Mouse (Mus musculus): ENCODE data around the gene Lck. TPM values are rescaled to one million over a fixed set of nuclear protein-coding genes. Genes with fewer than 3 reads are reported as not detected.
"Not testable (repeated sequence)": the region's sequence is repeated elsewhere in the genome, so short reads cannot be mapped to it uniquely, and the experiment has no call there.

Lck gene
- polyA plus RNA-seq, 1 experiment from 2014 or later = 11.4 TPM

DNA sequence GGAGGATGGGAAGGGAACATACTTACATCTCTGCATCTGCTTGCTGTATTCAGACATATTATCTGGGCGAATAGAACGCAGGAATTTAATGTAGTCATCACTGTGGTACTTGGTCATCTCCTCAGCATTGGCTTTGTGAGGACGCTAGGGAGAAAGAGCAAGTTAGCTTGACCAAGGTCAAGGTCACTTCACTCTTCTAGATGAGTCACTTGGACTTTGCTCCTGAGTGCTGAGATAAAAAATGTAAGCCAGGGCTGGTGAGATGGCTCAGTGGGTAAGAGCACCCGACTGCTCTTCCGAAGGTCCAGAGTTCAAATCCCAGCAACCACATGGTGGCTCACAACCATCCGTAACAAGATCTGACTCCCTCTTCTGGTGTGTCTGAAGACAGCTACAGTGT, 44.5 kb downstream of the Lck start:
- not testable (repeated sequence) for H3K9ac ChIP-seq (ENCODE audit: low read depth, low read length); H3K9me3 ChIP-seq (ENCODE audit: control insufficient read depth, low read length); H3K4me3 ChIP-seq (ENCODE audit: low read length); H3K4me2 ChIP-seq (replicated peaks; ENCODE audit: low read depth, low read length); ATAC-seq (ENCODE audit: low FRiP score, low TSS enrichment); H3K4me1 ChIP-seq (ENCODE audit: control insufficient read depth, insufficient read depth, low read length); H3K27ac ChIP-seq (ENCODE audit: low read depth, low read length); H3K27me3 ChIP-seq (ENCODE audit: control insufficient read depth, insufficient read depth, low read length)
- WGBS = 97% methylated on average over 5 of the region's 6 CpGs
- H3K36me3 ChIP-seq (ENCODE audit: control insufficient read depth, insufficient read depth, low read length) = peaks cover 82% of the 10 kb centered on the region

DNA sequence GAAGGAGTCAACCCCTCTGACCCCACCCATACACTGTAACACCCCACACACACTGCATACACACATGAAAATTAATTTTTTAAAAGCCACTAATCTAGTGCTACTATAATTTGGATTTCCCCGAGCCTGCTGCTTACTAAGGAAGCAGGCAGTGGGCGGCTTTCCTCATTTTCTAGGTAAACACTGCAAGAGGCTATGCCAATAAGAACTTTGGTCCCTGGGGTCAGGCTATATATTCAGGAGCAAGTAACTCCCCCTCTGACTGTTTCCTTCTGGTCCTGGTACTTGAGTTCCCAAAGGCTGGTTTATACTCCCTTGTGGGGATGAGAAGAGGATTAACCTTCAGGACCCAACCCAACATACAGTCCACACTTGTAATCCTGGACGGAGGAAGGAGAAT, 47.6 kb downstream of the Lck start:
- peaks cover 87% of the 10 kb centered on the region for H3K36me3 ChIP-seq (ENCODE audit: control insufficient read depth, insufficient read depth, low read length)
- 52% methylated on average over 3 of the region's 3 CpGs for WGBS
- ATAC-seq (ENCODE audit: low FRiP score, low TSS enrichment) = no peak
- H3K4me2 ChIP-seq (replicated peaks; ENCODE audit: low read depth, low read length) = no peak overlapping the region
- H3K4me3 ChIP-seq (ENCODE audit: low read length) = no peak overlapping the region
- H3K9ac ChIP-seq (ENCODE audit: low read depth, low read length) = no peak overlapping the region
- H3K9me3 ChIP-seq (ENCODE audit: control insufficient read depth, low read length) = no peaks in the 10 kb centered on the region
- H3K27ac ChIP-seq (ENCODE audit: low read depth, low read length) = no peak overlapping the region
- H3K4me1 ChIP-seq (ENCODE audit: control insufficient read depth, insufficient read depth, low read length) = no peaks in the 10 kb centered on the region
- H3K27me3 ChIP-seq (ENCODE audit: control insufficient read depth, insufficient read depth, low read length) = no peaks in the 10 kb centered on the region

DNA sequence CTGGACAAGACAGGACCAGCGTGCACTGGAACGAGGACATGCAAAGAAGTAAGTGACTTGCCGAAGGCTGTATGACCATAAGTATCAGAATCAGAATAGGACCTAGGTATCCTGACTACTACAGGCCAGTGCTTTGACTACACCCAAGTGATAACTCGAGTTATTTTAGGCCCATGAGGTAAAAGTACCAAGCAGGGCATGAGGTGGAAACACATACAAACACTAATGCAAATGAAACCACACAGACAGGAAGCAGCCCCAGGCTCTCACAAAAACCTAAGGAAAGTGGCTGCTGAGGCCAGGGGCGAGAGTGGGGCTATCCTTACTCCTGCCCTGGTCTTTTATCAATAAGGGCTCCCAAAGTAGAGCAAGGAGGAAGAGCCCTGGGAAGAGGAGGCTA, 48.1 kb downstream of the Lck start:
- WGBS = 89% methylated on average over 5 of the region's 5 CpGs
- H3K4me1 ChIP-seq (ENCODE audit: control insufficient read depth, insufficient read depth, low read length) = no peaks in the 10 kb centered on the region

DNA sequence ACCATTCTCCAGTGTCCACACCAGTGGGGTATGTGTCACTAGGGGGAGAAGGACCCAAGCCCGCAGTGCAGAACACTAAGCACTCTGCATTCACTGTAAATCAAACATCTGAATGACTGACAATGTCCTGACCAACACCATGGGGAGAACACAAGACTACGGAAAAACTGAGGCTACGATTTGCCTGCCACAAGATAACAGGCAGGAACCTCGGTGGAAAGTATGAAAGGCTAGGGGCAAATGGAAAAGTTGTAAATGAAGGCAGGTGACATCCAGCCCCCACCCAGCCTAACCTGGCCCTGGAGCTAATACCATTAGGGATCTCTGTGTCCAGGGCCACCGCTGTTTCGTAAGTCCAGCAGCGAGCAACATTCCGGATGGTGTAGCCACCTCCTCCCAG, 54.9 kb downstream of the Lck start:
- H3K9me3 ChIP-seq (ENCODE audit: control insufficient read depth, low read length) = no peaks in the 10 kb centered on the region
- H3K9ac ChIP-seq (ENCODE audit: low read depth, low read length) = no peak overlapping the region
- H3K27ac ChIP-seq (ENCODE audit: low read depth, low read length) = no peak overlapping the region
- H3K4me2 ChIP-seq (replicated peaks; ENCODE audit: low read depth, low read length) = no peak overlapping the region
- WGBS = 83% methylated on average over 6 of the region's 8 CpGs
- no peak for ATAC-seq (ENCODE audit: low FRiP score, low TSS enrichment)
- H3K4me1 ChIP-seq (ENCODE audit: control insufficient read depth, insufficient read depth, low read length) = peaks cover 2% of the 10 kb centered on the region
- no peaks in the 10 kb centered on the region for H3K27me3 ChIP-seq (ENCODE audit: control insufficient read depth, insufficient read depth, low read length)
- peaks cover 77% of the 10 kb centered on the region for H3K36me3 ChIP-seq (ENCODE audit: control insufficient read depth, insufficient read depth, low read length)
- no peak overlapping the region for H3K4me3 ChIP-seq (ENCODE audit: low read length)

More for the DNA sequence above, 48.1 kb downstream of the Lck start:
- no peaks in the 10 kb centered on the region for H3K9me3 ChIP-seq (ENCODE audit: control insufficient read depth, low read length)
- H3K36me3 ChIP-seq (ENCODE audit: control insufficient read depth, insufficient read depth, low read length) = peaks cover 86% of the 10 kb centered on the region
- no peaks in the 10 kb centered on the region for H3K27me3 ChIP-seq (ENCODE audit: control insufficient read depth, insufficient read depth, low read length)
- H3K4me3 ChIP-seq (ENCODE audit: low read length) = no peak overlapping the region
- H3K27ac ChIP-seq (ENCODE audit: low read depth, low read length) = no peak overlapping the region
- no peak overlapping the region for H3K4me2 ChIP-seq (replicated peaks; ENCODE audit: low read depth, low read length)
- ATAC-seq (ENCODE audit: low FRiP score, low TSS enrichment) = no peak
- no peak overlapping the region for H3K9ac ChIP-seq (ENCODE audit: low read depth, low read length)

DNA sequence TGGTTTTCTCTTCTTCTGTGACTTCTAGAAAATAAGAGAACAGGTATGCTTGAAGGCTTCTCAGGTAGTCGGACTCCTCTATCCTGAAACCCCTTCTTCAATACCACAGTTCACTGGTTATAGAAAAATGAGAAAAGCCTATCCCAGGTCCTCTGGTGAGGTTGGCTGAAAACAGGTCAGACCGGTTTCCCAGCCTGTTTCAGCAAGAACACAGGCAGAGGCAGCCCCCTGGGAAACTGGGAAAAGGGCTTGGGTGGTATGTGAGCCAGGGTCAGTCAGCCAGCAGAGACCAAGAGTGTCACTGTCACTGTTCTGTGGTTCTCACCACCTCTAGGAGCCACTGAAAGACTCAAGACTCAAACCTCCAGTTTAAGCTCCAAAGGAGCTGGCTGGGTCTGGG, 56.5 kb downstream of the Lck start:
- no peak for ATAC-seq (ENCODE audit: low FRiP score, low TSS enrichment)
- no peak overlapping the region for H3K4me3 ChIP-seq (ENCODE audit: low read length)

DNA sequence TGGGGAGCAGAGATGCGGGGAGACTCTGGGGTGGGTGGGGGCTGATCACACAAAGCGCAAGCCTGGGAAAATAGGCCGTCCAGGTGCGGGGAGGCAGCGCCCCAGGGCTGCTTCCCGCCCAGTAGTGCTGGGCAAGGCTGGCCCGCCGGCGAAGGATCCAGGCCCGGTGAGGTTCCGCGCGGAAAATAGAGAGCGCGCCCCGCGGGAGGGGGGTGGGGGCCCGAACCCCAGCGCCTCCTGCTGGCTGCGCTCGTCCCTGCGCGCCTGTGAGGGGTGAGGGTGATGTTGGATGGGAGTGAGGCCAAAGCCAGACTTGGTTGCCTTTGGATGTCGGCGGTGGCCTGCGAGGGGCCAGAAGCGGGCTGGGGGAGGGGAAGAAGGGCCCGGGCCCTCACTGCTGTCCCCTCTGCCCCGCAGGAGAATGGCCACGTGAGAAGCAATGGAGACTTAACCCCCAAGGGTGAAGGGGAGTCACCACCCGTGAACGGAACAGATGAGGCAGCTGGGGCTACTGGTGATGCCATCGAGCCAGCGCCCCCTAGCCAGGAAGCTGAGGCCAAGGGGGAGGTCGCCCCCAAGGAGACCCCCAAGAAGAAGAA, 59.0 kb downstream of the Lck start:
- Histone ChIP-seq H3K4me3 (ENCODE audit: low read length) (peak overlapping the region; percentile 100), H3K27ac (ENCODE audit: low read depth, low read length) (peak overlapping the region; percentile 97), H3K9ac (ENCODE audit: low read depth, low read length) (peak overlapping the region; percentile 100), H3K36me3 (ENCODE audit: control insufficient read depth, insufficient read depth, low read length) (peaks cover 38% of the 10 kb centered on the region), H3K9me3 (ENCODE audit: control insufficient read depth, low read length) (no peaks in the 10 kb centered on the region), H3K27me3 (ENCODE audit: control insufficient read depth, insufficient read depth, low read length) (no peaks in the 10 kb centered on the region), H3K4me2 (replicated peaks; ENCODE audit: low read depth, low read length) (peak overlapping the region; percentile 77), H3K4me1 (ENCODE audit: control insufficient read depth, insufficient read depth, low read length) (peaks cover 6% of the 10 kb centered on the region)
- WGBS = 0% methylated on average over 32 of the region's 35 CpGs
- peak; percentile 47 for ATAC-seq (ENCODE audit: low FRiP score, low TSS enrichment)

More for the DNA sequence above, 56.5 kb downstream of the Lck start:
- peaks cover 6% of the 10 kb centered on the region for H3K4me1 ChIP-seq (ENCODE audit: control insufficient read depth, insufficient read depth, low read length)
- H3K36me3 ChIP-seq (ENCODE audit: control insufficient read depth, insufficient read depth, low read length) = peaks cover 61% of the 10 kb centered on the region
- H3K27ac ChIP-seq (ENCODE audit: low read depth, low read length) = peak overlapping the region; percentile 69; the same call in 1 of the 2 replicates
- H3K9me3 ChIP-seq (ENCODE audit: control insufficient read depth, low read length) = no peaks in the 10 kb centered on the region
- no peak overlapping the region; the same call in 1 of the 2 replicates for H3K4me2 ChIP-seq (replicated peaks; ENCODE audit: low read depth, low read length)
- no peak overlapping the region for H3K9ac ChIP-seq (ENCODE audit: low read depth, low read length)
- WGBS = 43% methylated on average over 2 of the region's 2 CpGs
- no peaks in the 10 kb centered on the region for H3K27me3 ChIP-seq (ENCODE audit: control insufficient read depth, insufficient read depth, low read length)

DNA sequence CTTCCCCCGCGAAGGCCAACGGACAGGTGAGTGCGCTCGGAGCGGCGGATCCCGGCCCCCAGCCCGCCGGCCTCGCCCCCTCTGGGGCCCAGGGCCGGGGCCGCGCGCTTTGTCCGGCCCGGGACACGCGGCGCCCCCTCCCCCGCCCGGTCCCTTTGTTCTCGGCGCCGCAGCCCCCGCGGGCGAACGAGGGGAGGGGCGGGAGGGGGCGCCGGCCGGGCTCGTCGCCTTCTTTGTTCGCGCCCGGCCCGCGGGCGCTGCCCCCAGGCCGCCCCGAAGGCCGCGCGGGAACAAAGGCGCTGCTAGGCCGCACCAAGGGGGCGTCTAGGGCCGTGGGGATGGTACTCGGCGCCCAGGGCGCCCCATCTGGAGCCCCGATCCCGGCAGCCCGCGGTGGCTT, 59.5 kb downstream of the Lck start:
- no peaks in the 10 kb centered on the region for H3K9me3 ChIP-seq (ENCODE audit: control insufficient read depth, low read length)
- H3K36me3 ChIP-seq (ENCODE audit: control insufficient read depth, insufficient read depth, low read length) = peaks cover 35% of the 10 kb centered on the region
- peak overlapping the region; percentile 97 for H3K27ac ChIP-seq (ENCODE audit: low read depth, low read length)
- no peaks in the 10 kb centered on the region for H3K27me3 ChIP-seq (ENCODE audit: control insufficient read depth, insufficient read depth, low read length)
- 0% methylated on average over 41 of the region's 57 CpGs for WGBS
- peaks cover 6% of the 10 kb centered on the region for H3K4me1 ChIP-seq (ENCODE audit: control insufficient read depth, insufficient read depth, low read length)
- H3K9ac ChIP-seq (ENCODE audit: low read depth, low read length) = peak overlapping the region; percentile 100
- peak; percentile 21 for ATAC-seq (ENCODE audit: low FRiP score, low TSS enrichment)
- peak overlapping the region; percentile 100 for H3K4me3 ChIP-seq (ENCODE audit: low read length)
- peak overlapping the region; percentile 77 for H3K4me2 ChIP-seq (replicated peaks; ENCODE audit: low read depth, low read length)

DNA sequence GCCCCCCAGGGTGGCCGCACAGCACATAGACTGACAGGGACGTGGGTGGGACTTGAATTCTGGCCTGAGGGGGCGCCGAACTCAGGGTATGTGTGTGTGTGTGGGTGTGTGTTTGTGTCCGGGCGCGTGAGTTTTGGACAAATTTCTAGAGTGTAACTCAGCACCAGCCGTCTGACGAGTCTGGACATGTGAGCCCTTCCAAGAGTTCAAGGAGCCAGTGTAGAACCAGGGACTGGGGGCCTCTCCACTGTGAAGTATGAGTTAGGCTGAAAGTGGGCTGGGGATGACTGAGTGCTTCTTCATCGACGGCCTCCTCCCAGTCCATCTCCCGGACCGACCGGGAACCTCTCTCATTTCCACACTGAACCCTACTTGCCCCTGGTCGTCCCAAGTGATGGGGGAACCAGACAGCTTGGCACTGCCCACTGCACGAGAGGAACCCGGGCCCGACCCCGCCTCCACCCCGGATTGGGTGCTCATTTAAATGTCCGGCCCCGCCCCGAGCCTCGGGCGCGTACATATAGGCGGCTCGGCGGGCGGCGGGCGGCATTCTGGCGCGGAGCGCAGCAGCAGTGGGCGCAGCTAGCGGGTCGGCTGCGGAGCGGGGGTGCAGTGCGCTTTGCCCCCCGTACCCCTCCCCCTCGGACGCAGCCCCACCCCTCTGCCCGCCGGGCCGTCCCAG, 60.2 kb downstream of the Lck start, which contains the start of gene Marcksl1:
Gene Marcksl1, plus strand, starts transcription at position 496 of the 682 bp plus-strand sequence.
- Histone ChIP-seq H3K4me3 (ENCODE audit: low read length) (peak within 1 kb of the TSS; percentile 100), H3K27me3 (ENCODE audit: control insufficient read depth, insufficient read depth, low read length) (no peaks in the 10 kb centered on the region), H3K4me1 (ENCODE audit: control insufficient read depth, insufficient read depth, low read length) (peaks cover 10% of the 10 kb centered on the region), H3K27ac (ENCODE audit: low read depth, low read length) (peak within 1 kb of the TSS; percentile 97), H3K9me3 (ENCODE audit: control insufficient read depth, low read length) (no peaks in the 10 kb centered on the region), H3K36me3 (ENCODE audit: control insufficient read depth, insufficient read depth, low read length) (peaks cover 29% of the 10 kb centered on the region), H3K4me2 (replicated peaks; ENCODE audit: low read depth, low read length) (peak within 1 kb of the TSS; percentile 77), H3K9ac (ENCODE audit: low read depth, low read length) (peak within 1 kb of the TSS; percentile 100)
- WGBS = 3% methylated on average over 46 of the region's 47 CpGs
- ATAC-seq (ENCODE audit: low FRiP score, low TSS enrichment) = peak; percentile 85

DNA sequence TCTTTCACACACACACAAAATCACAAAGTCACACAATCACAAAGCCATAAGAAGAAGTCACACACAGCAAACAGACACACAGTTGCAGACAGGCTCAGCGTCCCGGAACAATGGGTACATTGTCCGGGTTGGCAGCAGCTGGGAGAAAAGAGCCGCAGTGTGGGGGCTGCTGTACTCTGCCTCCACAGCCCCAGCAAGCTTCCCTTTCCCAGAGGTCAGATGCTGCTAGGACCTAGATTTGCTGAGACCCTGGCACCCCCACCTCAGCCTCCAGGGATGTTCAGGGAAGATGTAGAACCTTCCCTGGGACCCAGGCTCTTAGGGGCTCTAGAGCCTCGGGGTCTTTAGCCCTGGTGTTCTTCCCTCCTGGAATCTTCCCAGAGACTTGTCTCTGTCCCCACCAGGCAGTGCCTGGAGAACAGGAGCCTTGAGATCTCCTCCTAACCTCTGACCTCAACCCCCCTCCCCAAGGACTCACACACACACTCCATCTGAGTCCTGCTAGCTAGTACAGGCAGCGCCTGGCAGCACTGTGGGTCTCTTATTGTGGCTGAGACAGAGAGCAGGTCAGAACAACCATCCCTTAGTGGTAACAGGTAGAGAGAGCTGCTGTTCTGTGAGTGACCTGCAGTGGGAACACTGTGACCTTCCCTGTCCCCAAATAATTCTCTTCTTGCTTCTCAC, 61.9 kb downstream of the Lck start:
- Histone ChIP-seq H3K9ac (ENCODE audit: low read depth, low read length) (no peak overlapping the region), H3K27me3 (ENCODE audit: control insufficient read depth, insufficient read depth, low read length) (no peaks in the 10 kb centered on the region), H3K4me1 (ENCODE audit: control insufficient read depth, insufficient read depth, low read length) (peaks cover 10% of the 10 kb centered on the region), H3K27ac (ENCODE audit: low read depth, low read length) (no peak overlapping the region), H3K9me3 (ENCODE audit: control insufficient read depth, low read length) (no peaks in the 10 kb centered on the region), H3K4me3 (ENCODE audit: low read length) (no peak overlapping the region), H3K4me2 (replicated peaks; ENCODE audit: low read depth, low read length) (no peak overlapping the region), H3K36me3 (ENCODE audit: control insufficient read depth, insufficient read depth, low read length) (peaks cover 12% of the 10 kb centered on the region)
- ATAC-seq (ENCODE audit: low FRiP score, low TSS enrichment) = no peak
- WGBS = 48% methylated on average over 6 of the region's 6 CpGs
